Comparison of ENCODE assay signal across 8 mouse cellular contexts in genomic region chr7:3666921-3667391, GRCm38 (mm10). TPM values are rescaled to one million over a fixed set of nuclear protein-coding genes. Genes with fewer than 3 reads are reported as not detected.
DNase-seq lines count a peak whose midpoint lies in the region; ATAC-seq and TF ChIP-seq lines count a peak whose summit lies in the region.

No protein-coding gene starts in this region.

- ATAC-seq in liver, embryonic 12.5 days, result peak; percentile 38; the same call in 1 of the 2 replicates

- H3K9me3 ChIP-seq in heart, embryonic 10.5 days, result no peaks in the 10 kb centered on the region
- H3K9me3 ChIP-seq in E14TG2a.4 (ENCODE audit: low read length), result no peaks in the 10 kb centered on the region
- no peaks in the 10 kb centered on the region for H3K9me3 ChIP-seq in embryonic facial prominence, embryonic 10.5 days
- H3K9me3 ChIP-seq in liver, embryonic 12.5 days (replicated peaks), result no peaks in the 10 kb centered on the region

- WGBS in heart, embryonic 10.5 days, result 6% methylated on average over 14 of the region's 14 CpGs
- WGBS in embryonic facial prominence, embryonic 10.5 days, result 15% methylated on average over 14 of the region's 14 CpGs
- WGBS in liver, embryonic 12.5 days (ENCODE audit: insufficient replicate concordance), result 21% methylated on average over 14 of the region's 14 CpGs

- peak overlapping the region; percentile 91 for H3K4me2 ChIP-seq in liver, embryonic 12.5 days

- H3K27ac ChIP-seq in heart, embryonic 10.5 days, result peak overlapping the region; percentile 25; the same call in 1 of the 2 replicates
- H3K27ac ChIP-seq in embryonic facial prominence, embryonic 10.5 days (replicated peaks), result peak overlapping the region; percentile 62; the same call in 1 of the 2 replicates
- H3K27ac ChIP-seq in liver, embryonic 12.5 days, result peak overlapping the region; percentile 93

- peak overlapping the region; percentile 43 for H3K4me3 ChIP-seq in heart, embryonic 10.5 days
- peak overlapping the region; percentile 43 for H3K4me3 ChIP-seq in E14TG2a.4 (replicated peaks; ENCODE audit: low read length)
- peak overlapping the region; percentile 37 for H3K4me3 ChIP-seq in embryonic facial prominence, embryonic 10.5 days
- H3K4me3 ChIP-seq in liver, embryonic 12.5 days, result peak overlapping the region; percentile 78

- no peak for DNase-seq in heart, embryonic 10.5 days (ENCODE audit: low spot score)
- no peak for DNase-seq in heart, adult 9 months (ENCODE audit: low spot score in 2 of 2)
- peak; percentile 32 for DNase-seq in embryonic facial prominence, embryonic 10.5 days (ENCODE audit: low spot score)
- DNase-seq in B cell, adult 2 months, result no peak
- no peak for DNase-seq in left cerebral cortex, postnatal 14 days (ENCODE audit: low spot score in 2 of 2)
- DNase-seq in spleen, postnatal 4 days (ENCODE audit: low spot score in 2 of 2), result no peak

- H3K4me1 ChIP-seq in heart, embryonic 10.5 days, result peaks cover 28% of the 10 kb centered on the region
- peaks cover 44% of the 10 kb centered on the region for H3K4me1 ChIP-seq in E14TG2a.4 (replicated peaks; ENCODE audit: low read depth, low read length)
- H3K4me1 ChIP-seq in embryonic facial prominence, embryonic 10.5 days, result peaks cover 36% of the 10 kb centered on the region
- peaks cover 43% of the 10 kb centered on the region for H3K4me1 ChIP-seq in liver, embryonic 12.5 days

- H3K36me3 ChIP-seq in heart, embryonic 10.5 days, result peaks cover 18% of the 10 kb centered on the region
- peaks cover 22% of the 10 kb centered on the region for H3K36me3 ChIP-seq in E14TG2a.4 (ENCODE audit: insufficient read depth, low read length)
- peaks cover 18% of the 10 kb centered on the region for H3K36me3 ChIP-seq in embryonic facial prominence, embryonic 10.5 days (replicated peaks)
- peaks cover 17% of the 10 kb centered on the region for H3K36me3 ChIP-seq in liver, embryonic 12.5 days

- peak overlapping the region; percentile 63 for H3K9ac ChIP-seq in liver, embryonic 12.5 days

- no peak; the same call in 1 of the 2 replicates for TF ChIP-seq CTCF in E14TG2a.4 (conservative IDR thresholded peaks at IDR 0.05; ENCODE audit: low read length)

- intact Hi-C loops in left cerebral cortex, postnatal 14 days (cut with DNase I), result loop anchor here (10.0 kb wide), 1 partner anchor 808 kb away; no protein-coding TSS in a partner anchor

- H3K27me3 ChIP-seq in heart, embryonic 10.5 days (ENCODE audit: insufficient read depth, poor library complexity, severe bottlenecking), result no peaks in the 10 kb centered on the region
- no peaks in the 10 kb centered on the region for H3K27me3 ChIP-seq in E14TG2a.4 (ENCODE audit: insufficient read depth, low read length)
- H3K27me3 ChIP-seq in embryonic facial prominence, embryonic 10.5 days (replicated peaks; ENCODE audit: low read depth, poor library complexity, severe bottlenecking), result no peaks in the 10 kb centered on the region
- H3K27me3 ChIP-seq in liver, embryonic 12.5 days (replicated peaks), result no peaks in the 10 kb centered on the region

RNA-seq across cellular contexts. Expression of gene Leng1, which starts 1.3 kb away (rescaled TPM):
- polyA plus RNA-seq in heart, embryonic 10.5 days (2016; fragmentation: Nextera tagmentation; extraction: Ambion mirVana), result 19.5 and 19.6 TPM in 2 replicates
- polyA plus RNA-seq in embryonic facial prominence, embryonic 10.5 days (2016; fragmentation: Nextera tagmentation; extraction: Ambion mirVana), result 15.8 and 17.8 TPM in 2 replicates
- 10.2 and 11.6 TPM in 2 replicates for polyA plus RNA-seq in liver, embryonic 12.5 days (2016; fragmentation: Nextera tagmentation; extraction: Ambion mirVana)
- total RNA-seq in left cerebral cortex, postnatal 14 days (2021), result 1 to 10 TPM; 4.0 to 4.9 TPM

RNA-seq across cellular contexts. Expression of gene Tmc4, which starts 10.4 kb away (rescaled TPM):
- polyA plus RNA-seq in heart, embryonic 10.5 days (2016; fragmentation: Nextera tagmentation; extraction: Ambion mirVana), result 5.4 and 8.5 TPM in 2 replicates
- 5.7 and 6.8 TPM in 2 replicates for polyA plus RNA-seq in embryonic facial prominence, embryonic 10.5 days (2016; fragmentation: Nextera tagmentation; extraction: Ambion mirVana)
- polyA plus RNA-seq in liver, embryonic 12.5 days (2016; fragmentation: Nextera tagmentation; extraction: Ambion mirVana), result 6.9 and 8.1 TPM in 2 replicates
- 1 to 10 TPM; 4.3 to 4.6 TPM for total RNA-seq in left cerebral cortex, postnatal 14 days (2021)

RNA-seq across cellular contexts. Expression of gene Cnot3, which starts 21.9 kb away (rescaled TPM):
- 40.7 and 56.4 TPM in 2 replicates for polyA plus RNA-seq in heart, embryonic 10.5 days (2016; fragmentation: Nextera tagmentation; extraction: Ambion mirVana)
- 85.6 and 88.0 TPM in 2 replicates for polyA plus RNA-seq in embryonic facial prominence, embryonic 10.5 days (2016; fragmentation: Nextera tagmentation; extraction: Ambion mirVana)
- 32.6 and 34.4 TPM in 2 replicates for polyA plus RNA-seq in liver, embryonic 12.5 days (2016; fragmentation: Nextera tagmentation; extraction: Ambion mirVana)
- 10 to 100 TPM; 49.7 to 55.9 TPM for total RNA-seq in left cerebral cortex, postnatal 14 days (2021)

RNA-seq across cellular contexts. Expression of gene Tsen34, which starts 25.7 kb away (rescaled TPM):
- 221 and 268 TPM in 2 replicates for polyA plus RNA-seq in heart, embryonic 10.5 days (2016; fragmentation: Nextera tagmentation; extraction: Ambion mirVana)
- polyA plus RNA-seq in embryonic facial prominence, embryonic 10.5 days (2016; fragmentation: Nextera tagmentation; extraction: Ambion mirVana), result 301 and 306 TPM in 2 replicates
- 59.0 and 60.3 TPM in 2 replicates for polyA plus RNA-seq in liver, embryonic 12.5 days (2016; fragmentation: Nextera tagmentation; extraction: Ambion mirVana)
- 10 to 100 TPM; 61.2 to 74.1 TPM for total RNA-seq in left cerebral cortex, postnatal 14 days (2021)

RNA-seq across cellular contexts. Expression of gene Mboat7, which starts 26.4 kb away (rescaled TPM):
- 32.7 and 40.4 TPM in 2 replicates for polyA plus RNA-seq in heart, embryonic 10.5 days (2016; fragmentation: Nextera tagmentation; extraction: Ambion mirVana)
- polyA plus RNA-seq in embryonic facial prominence, embryonic 10.5 days (2016; fragmentation: Nextera tagmentation; extraction: Ambion mirVana), result 39.3 and 40.4 TPM in 2 replicates
- polyA plus RNA-seq in liver, embryonic 12.5 days (2016; fragmentation: Nextera tagmentation; extraction: Ambion mirVana), result 24.9 and 27.5 TPM in 2 replicates
- total RNA-seq in left cerebral cortex, postnatal 14 days (2021), result 100 to 1,000 TPM; 165 to 167 TPM

Comparison
In these comparisons a context has a peak if more than half of its experiments do, and no peak if none do; other contexts are left out.
1. H3K27ac ChIP-seq: peak in every context shown above with its lines; median percentile 93 in liver, embryonic 12.5 days; 62 in embryonic facial prominence, embryonic 10.5 days; 25 in heart, embryonic 10.5 days.